Mouse (Mus musculus) neutrophil, adult 59 days (primary cell): ENCODE data around the gene Kxd1. TPM values are rescaled to one million over a fixed set of nuclear protein-coding genes. Genes with fewer than 3 reads are reported as not detected.

Source experiments
- total RNA-seq, 2 experiments: library from RNA; stranded (reverse); gene quantifications; 1 replicate in 1 of 2; 2 replicates in 1 of 2; pipeline ENCODE4 v1.2.4; 2023

Gene Kxd1
- total RNA-seq: 10 to 100 TPM; 35.5 to 41.3 TPM

GRCm38 (mm10) chr8:70527512-70528181 lies at the start of gene Kxd1, which contains the start of gene Fkbp8:
Kxd1 (minus strand) TSS chr8:70527956.
Fkbp8 (plus strand) TSS chr8:70527724.

GRCm38 (mm10) chr8:70539077-70539813 lies 11.5 kb upstream of the Kxd1 start, which contains the start of gene Ell:
Ell (plus strand) TSS chr8:70539457.

GRCm38 (mm10) chr8:70510228-70510915 lies 17.4 kb downstream of the Kxd1 start, which contains the start of gene Uba52:
Uba52 (minus strand) TSS chr8:70510801.

GRCm38 (mm10) chr8:70506328-70507026 lies 21.3 kb downstream of the Kxd1 start, which contains the start of gene Rex1bd:
Rex1bd (minus strand) TSS chr8:70506752.

GRCm38 (mm10) chr8:70492664-70493640 lies 34.8 kb downstream of the Kxd1 start, which contains the start of gene Crlf1:
Crlf1 (plus strand) TSS chr8:70493158.

GRCm38 (mm10) chr8:70486941-70487520 lies 40.7 kb downstream of the Kxd1 start, which contains the start of gene Tmem59l:
Tmem59l (minus strand) TSS chr8:70487358.

GRCm38 (mm10) chr8:70476333-70477268 lies 51.2 kb downstream of the Kxd1 start, which contains the start of gene Klhl26:
Klhl26 (minus strand) TSS chr8:70476968.

Other genes starting within 250 kb of the Kxd1 start
- gene Homer3, start 245.1 kb downstream of the Kxd1 start, total RNA-seq: 1 to 10 TPM; 8.3 to 9.6 TPM
- 10 to 100 TPM; 32.1 to 32.3 TPM for gene Ddx49, start 225.5 kb downstream of the Kxd1 start, total RNA-seq
- 100 to 1,000 TPM; 104 to 110 TPM for gene Cope, start 225.4 kb downstream of the Kxd1 start, total RNA-seq
- not detected for gene Cers1, start 212.2 kb downstream of the Kxd1 start, total RNA-seq
- gene Gdf1, start 198.1 kb downstream of the Kxd1 start, total RNA-seq: not detected
- 10 to 100 TPM; 49.1 to 49.4 TPM for gene Upf1, start 174.7 kb downstream of the Kxd1 start, total RNA-seq
- under 1 TPM; 0.24 to 0.78 TPM for gene Comp, start 154.4 kb downstream of the Kxd1 start, total RNA-seq
- 1 to 10 TPM; 4.6 to 6.1 TPM for gene Crtc1, start 88.4 kb downstream of the Kxd1 start, total RNA-seq
- 1 to 10 TPM; 2.8 to 3.1 TPM for gene Klhl26, start 51.0 kb downstream of the Kxd1 start, total RNA-seq
- gene Tmem59l, start 40.6 kb downstream of the Kxd1 start, total RNA-seq: not detected
- not detected for gene Crlf1, start 34.8 kb downstream of the Kxd1 start, total RNA-seq
- 10 to 100 TPM; 34.2 to 41.7 TPM for gene Rex1bd, start 21.2 kb downstream of the Kxd1 start, total RNA-seq
- gene Uba52, start 17.2 kb downstream of the Kxd1 start, total RNA-seq: 1,000 to 10,000 TPM; 1,079 to 1,154 TPM
- 100 to 1,000 TPM; 180 to 195 TPM for gene Fkbp8, start 232 bp downstream of the Kxd1 start, total RNA-seq
- gene Ell, start 11.5 kb upstream of the Kxd1 start, total RNA-seq: 10 to 100 TPM; 45.8 to 47.5 TPM
- gene Isyna1, start 66.4 kb upstream of the Kxd1 start, total RNA-seq: 10 to 100 TPM; 36.3 to 37.9 TPM
- 10 to 100 TPM; 56.0 to 61.5 TPM for gene Ssbp4, start 80.9 kb upstream of the Kxd1 start, total RNA-seq
- gene Lrrc25, start 88.2 kb upstream of the Kxd1 start, total RNA-seq: 10 to 100 TPM; 80.6 to 91.2 TPM
- gene Gdf15, start 104.5 kb upstream of the Kxd1 start, total RNA-seq: under 1 TPM; 0.46 to 0.67 TPM
- gene Pgpep1, start 132.4 kb upstream of the Kxd1 start, total RNA-seq: 1 to 10 TPM; 2.9 to 3.7 TPM
- gene Lsm4, start 145.3 kb upstream of the Kxd1 start, total RNA-seq: 10 to 100 TPM; 45.3 to 47.9 TPM
- 100 to 1,000 TPM; 528 to 702 TPM for gene Jund, start 171.0 kb upstream of the Kxd1 start, total RNA-seq
- gene Iqcn, start 175.5 kb upstream of the Kxd1 start, total RNA-seq: 1 to 10 TPM; 3.2 to 5.3 TPM
- under 1 TPM in 1 of 2 experiments, not detected in 1; 0.33 TPM for gene Gm3336, start 190.6 kb upstream of the Kxd1 start, total RNA-seq
- under 1 TPM; 0.62 to 0.80 TPM for gene Pde4c, start 195.8 kb upstream of the Kxd1 start, total RNA-seq
- 1 to 10 TPM; 2.4 to 4.8 TPM for gene Rab3a, start 226.7 kb upstream of the Kxd1 start, total RNA-seq
- 10 to 100 TPM; 16.8 to 19.4 TPM for gene Mpv17l2, start 233.0 kb upstream of the Kxd1 start, total RNA-seq
- 10 to 100 TPM; 20.1 to 20.5 TPM for gene Pik3r2, start 248.8 kb upstream of the Kxd1 start, total RNA-seq